Mouse (Mus musculus) liver, postnatal 0 days (tissue): ENCODE results near the gene Zfp811. TPM values are rescaled to one million over a fixed set of nuclear protein-coding genes. Genes with fewer than 3 reads are reported as not detected.
"Not testable (repeated sequence)": the region's sequence is repeated elsewhere in the genome, so short reads cannot be mapped to it uniquely, and the experiment has no call there.

ENCODE experiments used
- ATAC-seq: fragments of 200-750 bp; cut with Nextera tagmentation; 2 replicates; pipeline ENCODE4 v1.8.0; 2017; ENCODE audit warnings: mild to moderate bottlenecking, moderate library complexity
- DNase-seq: peaks from one replicate; pipeline ENCODE4 v3.0.0-alpha.2; 2016
- H3K27ac ChIP-seq: fragments of 300-500 bp; sonication (generic); 2 replicates; pipeline ENCODE4 v1.5.1; 2014; ENCODE audit warnings: antibody characterized with exemption, moderate library complexity, mild to moderate bottlenecking, low read depth
- H3K27me3 ChIP-seq: fragments of 300-500 bp; sonication (generic); 2 replicates; pipeline ENCODE4 v1.6.1; 2014; ENCODE audit warnings: low read length, control low read depth, mixed read lengths; ENCODE audit not compliant: insufficient read depth
- H3K36me3 ChIP-seq: fragments of 300-500 bp; sonication (generic); replicated peaks from 2 replicates; pipeline ENCODE4 v1.6.1; 2014; ENCODE audit warnings: mild to moderate bottlenecking, control low read depth, low read length, moderate library complexity, mixed read lengths; ENCODE audit not compliant: insufficient read depth
- H3K4me1 ChIP-seq: fragments of 300-500 bp; sonication (generic); 2 replicates; pipeline ENCODE4 v1.6.1; 2014; ENCODE audit warnings: antibody characterized with exemption, mild to moderate bottlenecking, control low read depth; ENCODE audit not compliant: insufficient read depth
- H3K4me2 ChIP-seq: fragments of 300-500 bp; sonication (generic); 2 replicates; pipeline ENCODE4 v1.6.1; 2014; ENCODE audit warnings: low read depth, mild to moderate bottlenecking, low read length, moderate library complexity, mixed read lengths
- H3K4me3 ChIP-seq: fragments of 300-500 bp; sonication (generic); 2 replicates; pipeline ENCODE4 v1.5.1; 2014; ENCODE audit warnings: low read depth, low read length
- H3K9ac ChIP-seq: fragments of 300-500 bp; sonication (generic); replicated peaks from 2 replicates; pipeline ENCODE4 v1.6.1; 2014; ENCODE audit warnings: mild to moderate bottlenecking, moderate library complexity
- H3K9me3 ChIP-seq: fragments of 300-500 bp; sonication (generic); 2 replicates; pipeline ENCODE4 v1.6.1; 2016; ENCODE audit warnings: mild to moderate bottlenecking, control low read depth, low read length, mixed read lengths
- CTCF ChIP-seq: sonication (generic); IDR thresholded peaks from 2 replicates; pipeline ENCODE4 v1.5.1; 2016; ENCODE audit warnings: antibody characterized with exemption, low read depth
- EP300 ChIP-seq: IDR thresholded peaks from 2 replicates; pipeline ENCODE4 v1.6.1; 2016; ENCODE audit warnings: antibody characterized with exemption, low read depth, mild to moderate bottlenecking
- WGBS: fragments of 180-500 bp; shearing (Covaris S2); extraction: QIAGEN DNeasy Blood & Tissue Kit; methylation state at CpG from one replicate; pipeline ENCODE4 v1.1.7; 2014; ENCODE audit not compliant: insufficient replicate concordance; 5-methylcytosine and 5-hydroxymethylcytosine counted together
- polyA plus RNA-seq: library from polyadenylated mRNA; unstranded; fragments of >200 nt; fragmentation: Nextera tagmentation; extraction: Ambion mirVana; gene quantifications from 2 replicates; pipeline ENCODE4 v1.2.1, GENCODE M21; 2015

Gene Zfp811
- 0.02 TPM in 1 of 2 replicates, not detected in the other for polyA plus RNA-seq

DNA sequence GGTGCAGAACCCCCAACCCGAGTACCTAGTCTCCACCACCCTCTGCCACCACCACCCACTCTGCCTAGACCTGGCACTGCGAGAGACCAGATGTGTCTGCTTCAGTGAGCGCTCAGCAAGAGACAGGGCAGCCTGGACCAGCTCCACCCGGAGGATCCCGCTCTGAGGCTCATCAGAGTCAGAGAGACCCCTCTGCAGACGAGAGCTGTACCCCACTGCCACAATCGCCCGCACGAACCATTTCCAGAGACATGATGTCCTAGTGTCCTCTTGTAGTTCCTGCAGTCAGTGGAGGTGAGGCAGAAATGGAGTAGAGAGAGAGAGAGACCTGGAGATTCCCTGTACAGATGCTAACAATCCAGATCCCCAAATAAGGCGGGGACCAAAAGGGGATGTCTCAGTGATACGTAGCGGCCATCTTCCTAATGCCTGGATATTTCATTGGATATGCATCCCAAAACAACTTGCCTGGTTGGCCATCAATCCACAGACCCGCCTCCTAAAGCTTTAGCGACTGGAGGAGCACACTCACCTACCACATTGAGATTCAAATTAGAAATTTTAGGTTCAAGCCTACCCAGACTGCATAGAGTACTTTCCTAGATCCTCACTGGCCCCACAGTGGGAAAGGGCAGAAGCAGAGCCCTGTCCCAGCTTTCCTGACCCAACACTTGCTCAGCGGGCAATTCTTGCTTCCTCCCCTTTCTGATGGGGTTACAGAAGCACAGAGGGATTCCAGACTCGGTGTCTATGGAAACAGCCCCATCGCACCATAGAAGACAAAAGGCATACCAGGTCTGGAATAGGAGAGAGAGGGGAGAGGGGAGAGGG lies at the start of gene Zfp811:
TSS of gene Zfp811 (minus strand) at position 388 of the 831 bp plus-strand sequence.
- H3K27ac ChIP-seq = no peak within 1 kb of the TSS
- TF ChIP-seq EP300 = no peak
- ATAC-seq (peak; percentile 27; the same call in 1 of the 2 replicates), DNase-seq (no peak)
- no peak within 1 kb of the TSS for H3K9ac ChIP-seq
- no peaks in the 10 kb centered on the region for H3K36me3 ChIP-seq
- H3K4me1 ChIP-seq = no peaks in the 10 kb centered on the region
- 0 out of 2 replicates have a peak within 1 kb of the TSS, but pooled peaks have one; percentile 19 for H3K4me3 ChIP-seq
- peak within 1 kb of the TSS; percentile 50 for H3K4me2 ChIP-seq
- H3K27me3 ChIP-seq = no peaks in the 10 kb centered on the region
- 5% methylated on average over 17 of the region's 17 CpGs for whole genome bisulfite sequencing
- no peaks in the 10 kb centered on the region for H3K9me3 ChIP-seq

DNA sequence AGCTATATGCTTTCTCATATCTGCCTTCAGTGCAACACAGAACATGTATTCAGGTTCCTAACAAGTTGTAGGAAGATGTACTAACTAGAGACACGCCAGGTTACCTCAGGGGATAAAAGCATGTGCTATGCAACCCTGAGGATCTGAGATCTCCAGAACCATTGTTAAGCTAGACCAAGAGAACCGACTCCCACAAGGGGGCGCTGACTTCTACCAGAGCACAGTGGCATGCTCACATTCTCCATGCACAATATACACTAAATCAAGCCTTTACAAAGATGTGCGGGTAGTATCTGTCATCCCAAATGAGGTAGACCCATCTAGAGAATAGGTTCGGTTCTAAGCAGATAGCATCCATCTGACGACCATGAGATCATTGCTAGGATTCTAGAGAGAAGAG lies 47.0 kb upstream of the Zfp811 start:
- not testable (repeated sequence) for H3K4me3 ChIP-seq, H3K4me1 ChIP-seq, ATAC-seq, H3K9me3 ChIP-seq, H3K36me3 ChIP-seq, H3K27ac ChIP-seq, H3K4me2 ChIP-seq, H3K9ac ChIP-seq, H3K27me3 ChIP-seq, DNase-seq
- WGBS = 47% methylated on average over 3 of the region's 6 CpGs

DNA sequence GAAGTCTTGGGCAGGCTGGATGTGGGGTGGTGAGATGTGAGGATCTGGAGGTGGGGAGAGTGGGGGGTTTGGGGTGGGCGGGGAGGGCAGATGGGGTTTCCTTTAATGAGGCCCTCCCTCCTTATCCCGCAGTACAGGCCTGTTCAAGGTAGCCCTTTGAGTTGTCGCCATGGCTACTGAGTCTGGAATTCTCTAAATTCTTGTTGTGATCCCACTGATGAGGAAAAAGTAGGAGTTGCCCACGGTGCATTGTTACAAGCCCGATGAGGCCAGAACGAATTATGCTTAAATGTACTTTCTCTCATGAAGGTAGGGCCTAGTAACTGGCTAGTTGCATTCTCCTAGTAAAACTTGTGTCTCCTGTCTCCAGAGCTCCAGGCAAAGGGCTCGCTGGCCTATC lies 41.9 kb upstream of the Zfp811 start:
- Histone ChIP-seq H3K4me2 (no peak overlapping the region), H3K36me3 (no peaks in the 10 kb centered on the region), H3K4me1 (no peaks in the 10 kb centered on the region), H3K9me3 (no peaks in the 10 kb centered on the region), H3K27ac (no peak overlapping the region), H3K9ac (no peak overlapping the region), H3K27me3 (no peaks in the 10 kb centered on the region), H3K4me3 (no peak overlapping the region)
- no peak for ATAC-seq
- TF ChIP-seq EP300 (no peak), CTCF (no peak)
- 73% methylated on average over 7 of the region's 7 CpGs for WGBS
- DNase-seq = no peak

DNA sequence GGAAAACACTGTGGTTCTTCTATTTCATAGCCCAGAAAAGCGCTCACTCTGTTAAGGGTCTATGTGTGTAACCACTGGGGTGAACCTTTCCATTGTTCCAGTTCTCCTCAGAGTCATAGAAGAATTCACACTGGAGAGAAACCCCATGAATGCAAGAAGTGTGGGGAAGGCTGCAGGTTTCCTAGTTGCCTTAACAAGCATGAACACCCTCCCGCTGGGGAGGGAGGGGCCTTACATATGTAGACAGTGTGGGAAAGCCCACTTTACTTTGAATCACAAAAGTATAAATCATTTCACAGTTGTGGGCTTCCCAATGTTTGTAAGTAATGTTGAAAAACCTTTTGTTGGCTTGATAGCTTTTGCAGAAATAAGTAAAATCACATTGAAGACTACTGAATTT lies 31.7 kb upstream of the Zfp811 start:
- Histone ChIP-seq H3K27ac (no peak overlapping the region), H3K36me3 (no peaks in the 10 kb centered on the region), H3K9ac (no peak overlapping the region), H3K27me3 (no peaks in the 10 kb centered on the region), H3K4me2 (no peak overlapping the region), H3K9me3 (no peaks in the 10 kb centered on the region), H3K4me3 (no peak overlapping the region), H3K4me1 (no peaks in the 10 kb centered on the region)
- 77% methylated on average over 2 of the region's 2 CpGs for WGBS
- no peak for DNase-seq
- TF ChIP-seq EP300 (no peak), CTCF (no peak)
- no peak for ATAC-seq

DNA sequence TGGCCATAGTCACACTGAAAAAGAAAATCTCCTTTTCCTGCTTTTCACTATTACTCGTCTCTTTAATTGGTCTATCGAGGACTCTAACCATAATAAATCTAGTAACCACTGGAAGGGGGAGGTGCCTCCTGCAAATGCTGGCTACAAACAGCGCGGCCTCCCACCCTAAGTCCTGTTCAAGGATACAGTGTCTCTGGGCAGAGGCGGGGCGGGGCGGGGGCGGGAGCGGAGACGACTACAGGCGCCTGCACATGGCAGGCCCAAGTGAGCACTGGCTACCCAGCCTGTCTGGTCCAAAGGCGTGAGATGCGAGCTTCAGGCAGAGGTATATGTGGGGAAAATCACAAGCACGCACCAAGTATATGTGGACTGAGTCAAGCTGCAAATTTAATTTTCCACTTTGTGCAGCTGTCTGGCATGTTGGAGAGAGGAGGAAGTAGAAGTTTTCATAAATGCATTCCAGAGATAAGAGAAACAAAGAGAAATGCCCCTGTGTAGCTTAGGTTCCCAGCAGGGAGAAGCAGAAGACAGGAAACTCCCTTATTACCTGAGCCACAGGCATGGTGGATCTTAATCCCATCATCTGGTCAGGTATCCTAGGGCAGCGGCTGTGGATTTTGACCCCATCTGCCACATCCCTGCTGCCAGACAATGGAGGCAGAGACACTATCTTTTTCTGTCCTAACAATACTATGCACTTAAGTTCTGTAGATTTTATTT lies 29.5 kb upstream of the Zfp811 start:
- TF ChIP-seq EP300 (no peak), CTCF (no peak)
- DNase-seq (no peak), ATAC-seq (no peak)
- H3K27ac ChIP-seq = no peak overlapping the region
- no peaks in the 10 kb centered on the region for H3K36me3 ChIP-seq
- no peak overlapping the region for H3K4me3 ChIP-seq
- no peak overlapping the region for H3K9ac ChIP-seq
- H3K4me2 ChIP-seq = no peak overlapping the region
- no peaks in the 10 kb centered on the region for H3K9me3 ChIP-seq
- WGBS = 50% methylated on average over 15 of the region's 15 CpGs
- no peaks in the 10 kb centered on the region for H3K4me1 ChIP-seq
- H3K27me3 ChIP-seq = no peaks in the 10 kb centered on the region

DNA sequence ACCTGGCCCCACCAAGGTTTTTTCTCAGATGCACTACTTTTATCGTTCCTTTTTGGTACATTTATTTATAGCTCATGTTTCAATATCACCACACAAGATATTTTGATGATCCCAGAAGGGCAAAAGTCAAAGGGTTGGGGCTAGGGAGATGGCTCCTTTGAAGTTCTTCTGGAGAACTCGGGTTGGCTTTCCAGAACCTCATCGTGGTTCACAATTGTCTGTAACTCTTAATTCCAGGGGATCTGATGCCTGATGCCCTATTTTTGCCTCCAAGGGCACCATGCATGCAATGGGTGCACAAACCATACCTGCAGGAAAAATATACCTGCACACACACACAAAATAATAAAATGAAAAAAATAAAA lies 20.7 kb upstream of the Zfp811 start:
- no peak for DNase-seq
- H3K4me3 ChIP-seq = peak overlapping the region; percentile 73
- WGBS = 30% methylated on average over 3 of the region's 3 CpGs
- H3K36me3 ChIP-seq = peaks cover 5% of the 10 kb centered on the region; the same call in 1 of the 2 replicates
- peaks cover 5% of the 10 kb centered on the region; the same call in 1 of the 2 replicates for H3K4me1 ChIP-seq
- H3K4me2 ChIP-seq = peak overlapping the region; percentile 81
- no peak overlapping the region for H3K9ac ChIP-seq
- no peak for TF ChIP-seq EP300
- TF ChIP-seq CTCF = no peak
- no peak overlapping the region for H3K27ac ChIP-seq
- H3K27me3 ChIP-seq = no peaks in the 10 kb centered on the region
- no peaks in the 10 kb centered on the region for H3K9me3 ChIP-seq
- no peak for ATAC-seq
